Mouse (Mus musculus) cerebellum, adult 2 months (tissue): Measurements from ENCODE around the gene Sytl3.

Experiments
- CTCF ChIP-seq: fragments of 200-500 bp; IDR thresholded peaks from 2 replicates; pipeline ENCODE4 v1.5.1; 2011; ENCODE audit warnings: low read depth, mild to moderate bottlenecking, control low read depth, low read length, moderate library complexity, borderline replicate concordance; ENCODE audit not compliant: insufficient read depth
- POLR2A ChIP-seq: fragments of 200-500 bp; IDR thresholded peaks from 2 replicates; pipeline ENCODE4 v1.6.1; 2011; ENCODE audit warnings: low read length, control low read depth, borderline replicate concordance; ENCODE audit not compliant: insufficient read depth

GRCm38 (mm10) chr17:6767771-6768170 lies 108.9 kb downstream of the Sytl3 start:
- TF ChIP-seq CTCF (no peak), POLR2A (no peak)
